Mouse (Mus musculus) E14TG2a.4 (cell line): ENCODE data around the gene Azi2.

Experiments
- H3K27me3 ChIP-seq: 2 replicates; pipeline ENCODE4 v1.6.1; 2014; ENCODE audit warnings: low read length, control low read depth; ENCODE audit not compliant: insufficient read depth
- H3K36me3 ChIP-seq: 2 replicates; pipeline ENCODE4 v1.6.1; 2014; ENCODE audit warnings: low read length, control low read depth; ENCODE audit not compliant: insufficient read depth
- H3K4me1 ChIP-seq: replicated peaks from 2 replicates; pipeline ENCODE4 v1.6.1; 2014; ENCODE audit warnings: low read depth, low read length, control low read depth
- H3K4me3 ChIP-seq: replicated peaks from 2 replicates; pipeline ENCODE4 v1.5.1; 2014; ENCODE audit warnings: mild to moderate bottlenecking, low read length
- H3K9me3 ChIP-seq: 2 replicates; pipeline ENCODE4 v1.6.1; 2014; ENCODE audit warnings: low read length, control low read depth
- CTCF ChIP-seq: conservative IDR thresholded peaks from 2 replicates; pipeline ENCODE4 v1.5.1; 2014; ENCODE audit warnings: low read length
- NANOG ChIP-seq: IDR thresholded peaks from 2 replicates; pipeline ENCODE4 v1.6.1; 2014; ENCODE audit warnings: borderline replicate concordance, low read length, mixed read lengths
- POU5F1 ChIP-seq: IDR thresholded peaks from 2 replicates; pipeline ENCODE4 v1.6.1; 2014; ENCODE audit warnings: low read length, borderline replicate concordance

The Azi2 gene

GRCm38 (mm10) chr9:118040218-118041021, at the start of gene Azi2:
Gene Azi2 (plus strand): TSS chr9:118040499.
- TF ChIP-seq NANOG (no peak), CTCF (no peak), POU5F1 (no peak)
- H3K9me3 ChIP-seq = no peaks in the 10 kb centered on the region
- H3K27me3 ChIP-seq = no peaks in the 10 kb centered on the region
- H3K36me3 ChIP-seq = peaks cover 5% of the 10 kb centered on the region; the same call in 1 of the 2 replicates
- H3K4me1 ChIP-seq = peaks cover 21% of the 10 kb centered on the region
- H3K4me3 ChIP-seq = peak within 1 kb of the TSS; percentile 84

- no peak overlapping the region for H3K4me3 ChIP-seq
- H3K9me3 ChIP-seq = no peaks in the 10 kb centered on the region
- TF ChIP-seq POU5F1 = no peak
- TF ChIP-seq NANOG = no peak
- TF ChIP-seq CTCF = no peak
- H3K27me3 ChIP-seq = no peaks in the 10 kb centered on the region
- no peaks in the 10 kb centered on the region for H3K36me3 ChIP-seq
- H3K4me1 ChIP-seq = no peaks in the 10 kb centered on the region
These were observed 43.7 kb upstream of the Azi2 start for GRCm38 (mm10) chr9:117996631-117997030.

GRCm38 (mm10) chr9:118001488-118001887, 38.8 kb upstream of the Azi2 start:
- no peaks in the 10 kb centered on the region for H3K36me3 ChIP-seq

GRCm38 (mm10) chr9:118003218-118003886, 36.9 kb upstream of the Azi2 start:
- Histone ChIP-seq H3K36me3 (no peaks in the 10 kb centered on the region), H3K9me3 (no peaks in the 10 kb centered on the region), H3K4me3 (no peak overlapping the region), H3K4me1 (no peaks in the 10 kb centered on the region), H3K27me3 (no peaks in the 10 kb centered on the region)
- no peak for TF ChIP-seq POU5F1

More at GRCm38 (mm10) chr9:118001488-118001887, 38.8 kb upstream of the Azi2 start:
- Histone ChIP-seq H3K9me3 (no peaks in the 10 kb centered on the region), H3K4me3 (no peak overlapping the region), H3K27me3 (no peaks in the 10 kb centered on the region), H3K4me1 (no peaks in the 10 kb centered on the region)
- TF ChIP-seq NANOG = no peak
- no peak for TF ChIP-seq POU5F1
- no peak for TF ChIP-seq CTCF

GRCm38 (mm10) chr9:118003937-118004336, 36.4 kb upstream of the Azi2 start:
- no peaks in the 10 kb centered on the region for H3K4me1 ChIP-seq
- H3K9me3 ChIP-seq = no peaks in the 10 kb centered on the region
- no peaks in the 10 kb centered on the region for H3K27me3 ChIP-seq
- H3K36me3 ChIP-seq = no peaks in the 10 kb centered on the region
- no peak overlapping the region for H3K4me3 ChIP-seq
- no peak for TF ChIP-seq CTCF
- TF ChIP-seq POU5F1 = no peak
- no peak for TF ChIP-seq NANOG

GRCm38 (mm10) chr9:118012928-118013327, 27.4 kb upstream of the Azi2 start:
- no peaks in the 10 kb centered on the region for H3K4me1 ChIP-seq
- TF ChIP-seq POU5F1 = no peak
- TF ChIP-seq CTCF = no peak
- no peak for TF ChIP-seq NANOG
- no peak overlapping the region for H3K4me3 ChIP-seq
- H3K36me3 ChIP-seq = no peaks in the 10 kb centered on the region
- no peaks in the 10 kb centered on the region for H3K27me3 ChIP-seq
- H3K9me3 ChIP-seq = no peaks in the 10 kb centered on the region

GRCm38 (mm10) chr9:118024966-118025365, 15.3 kb upstream of the Azi2 start:
- peaks cover 11% of the 10 kb centered on the region for H3K9me3 ChIP-seq
- no peak for TF ChIP-seq CTCF
- no peak for TF ChIP-seq NANOG
- TF ChIP-seq POU5F1 = no peak

GRCm38 (mm10) chr9:118029490-118029889, 10.8 kb upstream of the Azi2 start:
- H3K4me1 ChIP-seq = no peaks in the 10 kb centered on the region
- TF ChIP-seq CTCF (no peak), POU5F1 (no peak), NANOG (no peak)
- no peak overlapping the region for H3K4me3 ChIP-seq
- H3K36me3 ChIP-seq = no peaks in the 10 kb centered on the region
- no peaks in the 10 kb centered on the region for H3K27me3 ChIP-seq
- H3K9me3 ChIP-seq = no peaks in the 10 kb centered on the region

More at GRCm38 (mm10) chr9:118024966-118025365, 15.3 kb upstream of the Azi2 start:
- Histone ChIP-seq H3K27me3 (no peaks in the 10 kb centered on the region), H3K36me3 (no peaks in the 10 kb centered on the region), H3K4me1 (no peaks in the 10 kb centered on the region), H3K4me3 (no peak overlapping the region)

- no peaks in the 10 kb centered on the region for H3K36me3 ChIP-seq
- H3K4me3 ChIP-seq = no peak overlapping the region
- TF ChIP-seq NANOG = no peak
- no peak for TF ChIP-seq CTCF
- TF ChIP-seq POU5F1 = no peak
- H3K9me3 ChIP-seq = no peaks in the 10 kb centered on the region
- no peaks in the 10 kb centered on the region for H3K27me3 ChIP-seq
- no peaks in the 10 kb centered on the region for H3K4me1 ChIP-seq
These were observed 10.0 kb upstream of the Azi2 start for GRCm38 (mm10) chr9:118030252-118030651.
